Mouse (Mus musculus) cerebellum, adult 2 months (tissue): Measurements from ENCODE around the gene Ccer2.

Source experiments
- CTCF ChIP-seq: fragments of 200-500 bp; IDR thresholded peaks from 2 replicates; pipeline ENCODE4 v1.5.1; 2011; ENCODE audit warnings: low read depth, mild to moderate bottlenecking, control low read depth, low read length, moderate library complexity, borderline replicate concordance; ENCODE audit not compliant: insufficient read depth
- POLR2A ChIP-seq: fragments of 200-500 bp; IDR thresholded peaks from 2 replicates; pipeline ENCODE4 v1.6.1; 2011; ENCODE audit warnings: low read length, control low read depth, borderline replicate concordance; ENCODE audit not compliant: insufficient read depth

- TF ChIP-seq CTCF (no peak), POLR2A (no peak)
Observed at GRCm38 (mm10) chr7:28710962-28711361, 45.0 kb upstream of the Ccer2 start.
